Mouse (Mus musculus) cerebellum, adult 9-11 months (tissue): ENCODE measurements around the gene Atxn7l3.

ENCODE experiments used
- DNase-seq: peaks from one replicate; pipeline ENCODE4 v3.0.0; 2022

Gene Atxn7l3

GRCm38 (mm10) chr11:102257514-102257913, 38.9 kb downstream of the Atxn7l3 start:
- no peak for DNase-seq

- no peak for DNase-seq
Observed at GRCm38 (mm10) chr11:102249351-102250090, 46.9 kb downstream of the Atxn7l3 start.

- peak; percentile 87 for DNase-seq
Observed at GRCm38 (mm10) chr11:102248630-102249230, 47.7 kb downstream of the Atxn7l3 start, which contains the start of gene BC030867. Gene BC030867, plus strand, starts transcription at chr11:102248882.

- DNase-seq = no peak
Observed at GRCm38 (mm10) chr11:102246871-102247270, 49.6 kb downstream of the Atxn7l3 start.

- DNase-seq = no peak
Observed at GRCm38 (mm10) chr11:102246273-102246635, 50.2 kb downstream of the Atxn7l3 start.

- DNase-seq = no peak
Observed at GRCm38 (mm10) chr11:102245581-102246272, 50.7 kb downstream of the Atxn7l3 start.

- DNase-seq = peak; percentile 61
Observed at GRCm38 (mm10) chr11:102244926-102245449, 51.4 kb downstream of the Atxn7l3 start.

GRCm38 (mm10) chr11:102241874-102242273, 54.6 kb downstream of the Atxn7l3 start:
- DNase-seq = no peak

GRCm38 (mm10) chr11:102241246-102241645, 55.2 kb downstream of the Atxn7l3 start:
- DNase-seq = no peak

GRCm38 (mm10) chr11:102240636-102241035, 55.8 kb downstream of the Atxn7l3 start:
- DNase-seq = no peak
